Mouse (Mus musculus): ENCODE measurements around the gene Zcchc4. TPM values are rescaled to one million over a fixed set of nuclear protein-coding genes. Genes with fewer than 3 reads are reported as not detected.

Zcchc4 gene
- polyA plus RNA-seq, 1 experiment: 20.2 TPM

GRCm38 (mm10) chr5:52783957-52784356 lies 8.7 kb downstream of the Zcchc4 start:
- 0 out of 2 replicates have a peak overlapping the region, but pooled peaks have one; percentile 87 for H3K9ac ChIP-seq (ENCODE audit: low read depth, poor library complexity, severe bottlenecking)
- no peaks in the 10 kb centered on the region for H3K27me3 ChIP-seq (ENCODE audit: control insufficient read depth, insufficient read depth, low read length, poor library complexity, severe bottlenecking)
- H3K4me3 ChIP-seq (ENCODE audit: low read depth, low read length): no peak overlapping the region
- H3K36me3 ChIP-seq (ENCODE audit: control insufficient read depth, insufficient read depth, low read length, poor library complexity, severe bottlenecking): peaks cover 3% of the 10 kb centered on the region; the same call in 1 of the 2 replicates
- no peak for TF ChIP-seq EP300 (IDR thresholded peaks at IDR 0.05; ENCODE audit: insufficient read depth, low read depth, low read length)
- no peak for TF ChIP-seq CTCF (IDR thresholded peaks at IDR 0.05; ENCODE audit: low read depth, low read length)
- no peak for TF ChIP-seq POLR2A (IDR thresholded peaks at IDR 0.05; ENCODE audit: insufficient read depth, low read length)
- H3K4me1 ChIP-seq (ENCODE audit: control insufficient read depth, insufficient read depth, low read length): no peaks in the 10 kb centered on the region
- H3K27ac ChIP-seq (ENCODE audit: insufficient read depth, low read length): no peak overlapping the region
- no peaks in the 10 kb centered on the region for H3K9me3 ChIP-seq (replicated peaks; ENCODE audit: control insufficient read depth, insufficient read depth, low read length, poor library complexity, severe bottlenecking)

- H3K27ac ChIP-seq (ENCODE audit: insufficient read depth, low read length): no peak overlapping the region
- no peak for TF ChIP-seq CTCF (IDR thresholded peaks at IDR 0.05; ENCODE audit: low read depth, low read length)
- TF ChIP-seq POLR2A (IDR thresholded peaks at IDR 0.05; ENCODE audit: insufficient read depth, low read length): no peak
- no peak for TF ChIP-seq EP300 (IDR thresholded peaks at IDR 0.05; ENCODE audit: insufficient read depth, low read depth, low read length)
- peaks cover 3% of the 10 kb centered on the region; the same call in 1 of the 2 replicates for H3K36me3 ChIP-seq (ENCODE audit: control insufficient read depth, insufficient read depth, low read length, poor library complexity, severe bottlenecking)
- H3K9me3 ChIP-seq (replicated peaks; ENCODE audit: control insufficient read depth, insufficient read depth, low read length, poor library complexity, severe bottlenecking): no peaks in the 10 kb centered on the region
- no peak overlapping the region for H3K4me3 ChIP-seq (ENCODE audit: low read depth, low read length)
- no peak overlapping the region for H3K9ac ChIP-seq (ENCODE audit: low read depth, poor library complexity, severe bottlenecking)
- H3K4me1 ChIP-seq (ENCODE audit: control insufficient read depth, insufficient read depth, low read length): no peaks in the 10 kb centered on the region
- H3K27me3 ChIP-seq (ENCODE audit: control insufficient read depth, insufficient read depth, low read length, poor library complexity, severe bottlenecking): no peaks in the 10 kb centered on the region
These were observed 11.5 kb downstream of the Zcchc4 start for GRCm38 (mm10) chr5:52786556-52787322.

- H3K9ac ChIP-seq (ENCODE audit: low read depth, poor library complexity, severe bottlenecking): no peak overlapping the region
- TF ChIP-seq EP300 (IDR thresholded peaks at IDR 0.05; ENCODE audit: insufficient read depth, low read depth, low read length): no peak
- no peak for TF ChIP-seq CTCF (IDR thresholded peaks at IDR 0.05; ENCODE audit: low read depth, low read length)
- no peak for TF ChIP-seq POLR2A (IDR thresholded peaks at IDR 0.05; ENCODE audit: insufficient read depth, low read length)
- no peaks in the 10 kb centered on the region for H3K27me3 ChIP-seq (ENCODE audit: control insufficient read depth, insufficient read depth, low read length, poor library complexity, severe bottlenecking)
- no peaks in the 10 kb centered on the region for H3K9me3 ChIP-seq (replicated peaks; ENCODE audit: control insufficient read depth, insufficient read depth, low read length, poor library complexity, severe bottlenecking)
- no peaks in the 10 kb centered on the region for H3K4me1 ChIP-seq (ENCODE audit: control insufficient read depth, insufficient read depth, low read length)
- H3K27ac ChIP-seq (ENCODE audit: insufficient read depth, low read length): no peak overlapping the region
- H3K4me3 ChIP-seq (ENCODE audit: low read depth, low read length): no peak overlapping the region
- H3K36me3 ChIP-seq (ENCODE audit: control insufficient read depth, insufficient read depth, low read length, poor library complexity, severe bottlenecking): peaks cover 8% of the 10 kb centered on the region
These were observed 18.0 kb downstream of the Zcchc4 start for GRCm38 (mm10) chr5:52793230-52793629.

GRCm38 (mm10) chr5:52794109-52794508 lies 18.9 kb downstream of the Zcchc4 start:
- Histone ChIP-seq H3K27ac (ENCODE audit: insufficient read depth, low read length) (no peak overlapping the region), H3K4me1 (ENCODE audit: control insufficient read depth, insufficient read depth, low read length) (no peaks in the 10 kb centered on the region), H3K9me3 (replicated peaks; ENCODE audit: control insufficient read depth, insufficient read depth, low read length, poor library complexity, severe bottlenecking) (no peaks in the 10 kb centered on the region), H3K27me3 (ENCODE audit: control insufficient read depth, insufficient read depth, low read length, poor library complexity, severe bottlenecking) (no peaks in the 10 kb centered on the region), H3K9ac (ENCODE audit: low read depth, poor library complexity, severe bottlenecking) (no peak overlapping the region), H3K36me3 (ENCODE audit: control insufficient read depth, insufficient read depth, low read length, poor library complexity, severe bottlenecking) (peaks cover 8% of the 10 kb centered on the region), H3K4me3 (ENCODE audit: low read depth, low read length) (no peak overlapping the region)
- no peak for TF ChIP-seq CTCF (IDR thresholded peaks at IDR 0.05; ENCODE audit: low read depth, low read length)

GRCm38 (mm10) chr5:52799274-52799985 lies 24.2 kb downstream of the Zcchc4 start:
- Histone ChIP-seq H3K36me3 (ENCODE audit: control insufficient read depth, insufficient read depth, low read length, poor library complexity, severe bottlenecking) (peaks cover 10% of the 10 kb centered on the region), H3K4me1 (ENCODE audit: control insufficient read depth, insufficient read depth, low read length) (no peaks in the 10 kb centered on the region)
- TF ChIP-seq EP300 (IDR thresholded peaks at IDR 0.05; ENCODE audit: insufficient read depth, low read depth, low read length): no peak
- TF ChIP-seq POLR2A (IDR thresholded peaks at IDR 0.05; ENCODE audit: insufficient read depth, low read length): no peak
- no peak for TF ChIP-seq CTCF (IDR thresholded peaks at IDR 0.05; ENCODE audit: low read depth, low read length)

GRCm38 (mm10) chr5:52805801-52806200 lies 30.6 kb downstream of the Zcchc4 start:
- Histone ChIP-seq H3K4me3 (ENCODE audit: low read depth, low read length) (no peak overlapping the region), H3K9ac (ENCODE audit: low read depth, poor library complexity, severe bottlenecking) (no peak overlapping the region), H3K27ac (ENCODE audit: insufficient read depth, low read length) (no peak overlapping the region), H3K27me3 (ENCODE audit: control insufficient read depth, insufficient read depth, low read length, poor library complexity, severe bottlenecking) (no peaks in the 10 kb centered on the region), H3K36me3 (ENCODE audit: control insufficient read depth, insufficient read depth, low read length, poor library complexity, severe bottlenecking) (no peaks in the 10 kb centered on the region), H3K4me1 (ENCODE audit: control insufficient read depth, insufficient read depth, low read length) (no peaks in the 10 kb centered on the region), H3K9me3 (replicated peaks; ENCODE audit: control insufficient read depth, insufficient read depth, low read length, poor library complexity, severe bottlenecking) (no peaks in the 10 kb centered on the region)
- no peak for TF ChIP-seq POLR2A (IDR thresholded peaks at IDR 0.05; ENCODE audit: insufficient read depth, low read length)
- no peak for TF ChIP-seq EP300 (IDR thresholded peaks at IDR 0.05; ENCODE audit: insufficient read depth, low read depth, low read length)
- TF ChIP-seq CTCF (IDR thresholded peaks at IDR 0.05; ENCODE audit: low read depth, low read length): no peak

More at GRCm38 (mm10) chr5:52799274-52799985, 24.2 kb downstream of the Zcchc4 start:
- Histone ChIP-seq H3K27ac (ENCODE audit: insufficient read depth, low read length) (no peak overlapping the region), H3K4me3 (ENCODE audit: low read depth, low read length) (no peak overlapping the region), H3K9me3 (replicated peaks; ENCODE audit: control insufficient read depth, insufficient read depth, low read length, poor library complexity, severe bottlenecking) (no peaks in the 10 kb centered on the region), H3K9ac (ENCODE audit: low read depth, poor library complexity, severe bottlenecking) (no peak overlapping the region), H3K27me3 (ENCODE audit: control insufficient read depth, insufficient read depth, low read length, poor library complexity, severe bottlenecking) (no peaks in the 10 kb centered on the region)

Data from ES-Bruce4 (cell line).